Mouse (Mus musculus): ENCODE measurements around the gene S1pr5.
"Not testable (repeated sequence)": the region's sequence is repeated elsewhere in the genome, so short reads cannot be mapped to it uniquely, and the experiment has no call there.

Gene S1pr5

DNA sequence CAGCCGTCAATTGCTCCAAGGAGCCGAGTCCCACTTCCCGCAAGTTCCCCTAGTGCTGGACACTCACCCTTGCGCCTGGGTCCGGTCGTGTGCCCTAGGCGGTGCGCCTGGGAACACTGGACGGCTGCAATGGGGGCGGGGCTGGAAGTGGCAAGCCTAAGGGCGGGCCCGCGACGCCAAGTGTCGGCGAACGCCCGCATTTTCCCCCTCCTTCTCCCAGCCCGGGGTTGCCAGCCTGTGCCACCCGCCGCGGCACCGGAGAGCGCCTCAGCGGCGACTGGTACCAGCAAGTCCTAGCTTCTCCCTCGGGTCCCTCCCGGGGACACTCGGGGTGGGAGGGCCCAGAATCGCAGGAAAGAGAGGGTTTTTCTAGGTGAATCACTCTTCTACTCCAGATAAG is at the start of gene S1pr5:
Gene S1pr5 (minus strand): TSS at position 118 of the 400 bp plus-strand sequence.
- DNase-seq: no peak

DNA sequence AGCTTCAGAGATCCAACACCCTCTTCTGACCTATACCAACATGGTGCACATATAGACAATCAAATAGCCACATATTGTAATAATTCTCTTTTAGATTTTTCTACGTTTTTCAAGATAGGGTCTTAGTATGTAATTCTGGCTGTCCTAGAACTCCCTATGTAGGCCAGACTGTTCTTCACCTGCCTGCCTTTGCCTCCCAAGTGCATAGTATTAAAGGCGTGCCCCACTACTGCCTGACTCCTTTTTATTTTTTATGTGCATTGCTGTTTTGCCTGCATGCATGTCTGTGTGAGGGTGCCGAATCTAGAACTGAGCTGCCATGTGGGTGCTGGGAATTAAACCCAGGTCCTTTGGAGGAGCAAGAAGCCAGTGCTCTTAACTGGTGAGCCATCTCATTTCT is 44.0 kb upstream of the S1pr5 start:
- no peak for DNase-seq

GRCm38 (mm10) chr9:21291868-21292267 is 43.6 kb upstream of the S1pr5 start:
- peak in 1 of 2 experiments; percentile 23 for DNase-seq

DNA sequence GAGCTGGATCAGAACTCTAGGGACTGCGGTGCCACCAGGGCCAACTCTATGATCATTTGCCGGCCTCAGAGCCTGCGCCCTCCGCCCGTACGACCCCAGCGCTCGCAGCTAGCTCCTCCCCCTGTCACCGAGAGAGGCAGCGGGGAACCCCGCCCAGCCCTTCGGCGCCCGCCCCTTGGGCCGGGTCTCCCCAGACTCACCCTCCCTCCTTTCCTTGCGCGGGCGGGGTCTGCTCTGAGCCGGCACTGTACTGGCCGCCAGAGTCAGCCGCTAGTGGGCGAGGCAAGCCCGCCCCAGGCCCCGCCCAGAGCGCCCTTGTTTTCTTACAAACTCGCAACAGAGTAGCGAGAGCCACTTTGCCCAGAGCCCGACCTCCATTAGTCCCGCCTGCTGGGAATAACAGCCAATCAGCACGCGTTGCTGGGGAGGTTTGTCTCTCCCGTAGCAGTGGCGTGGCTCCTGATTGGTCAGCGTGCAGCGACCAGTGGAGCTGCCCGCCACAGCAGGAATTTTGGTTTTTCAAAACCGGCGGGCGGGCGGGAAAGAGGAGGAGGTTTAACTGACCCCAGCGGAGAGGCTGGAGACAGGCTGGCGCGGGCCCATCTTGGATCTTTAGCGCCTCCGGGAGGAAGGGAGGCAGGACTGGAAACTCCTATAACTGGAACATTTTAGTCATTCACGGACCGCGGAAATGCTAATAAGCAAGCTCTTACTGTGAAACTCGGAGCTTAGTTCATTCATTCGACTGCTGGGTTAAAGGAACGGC is 43.0 kb upstream of the S1pr5 start, which contains the start of gene Cdkn2d:
Gene Cdkn2d (minus strand): TSS at position 386 of the 766 bp plus-strand sequence.
- peak; percentile 100 for DNase-seq

DNA sequence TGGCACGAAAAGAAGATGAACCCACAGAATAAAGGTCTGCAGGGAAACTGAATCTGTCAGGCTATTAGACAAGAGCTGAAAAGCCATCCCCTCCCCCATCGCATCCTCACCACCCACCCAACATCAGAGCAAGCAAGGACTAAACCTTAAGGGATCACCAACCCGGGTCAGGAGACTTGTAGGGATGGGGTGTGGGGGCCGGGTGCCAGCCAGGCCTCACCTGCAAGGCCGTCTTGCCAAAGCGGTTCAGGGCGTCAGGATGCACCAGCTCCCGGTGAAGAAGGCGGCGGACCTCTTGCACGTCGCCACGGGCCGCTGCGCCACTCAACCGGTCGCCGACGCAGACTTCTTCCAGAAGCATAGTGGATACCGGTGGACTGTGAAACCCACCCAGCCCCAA is 42.3 kb upstream of the S1pr5 start:
- DNase-seq: no peak

- peak in 1 of 2 experiments; percentile 42 for DNase-seq
Measured at GRCm38 (mm10) chr9:21289337-21289671, 41.1 kb upstream of the S1pr5 start.

GRCm38 (mm10) chr9:21288404-21289336 is 40.4 kb upstream of the S1pr5 start:
- DNase-seq: peak; percentile 58 to 75

GRCm38 (mm10) chr9:21287571-21288402 is 39.5 kb upstream of the S1pr5 start, which contains the start of gene Kri1:
Gene Kri1, minus strand, starts transcription at chr9:21287969.
- DNase-seq: peak; percentile 98 to 100

DNA sequence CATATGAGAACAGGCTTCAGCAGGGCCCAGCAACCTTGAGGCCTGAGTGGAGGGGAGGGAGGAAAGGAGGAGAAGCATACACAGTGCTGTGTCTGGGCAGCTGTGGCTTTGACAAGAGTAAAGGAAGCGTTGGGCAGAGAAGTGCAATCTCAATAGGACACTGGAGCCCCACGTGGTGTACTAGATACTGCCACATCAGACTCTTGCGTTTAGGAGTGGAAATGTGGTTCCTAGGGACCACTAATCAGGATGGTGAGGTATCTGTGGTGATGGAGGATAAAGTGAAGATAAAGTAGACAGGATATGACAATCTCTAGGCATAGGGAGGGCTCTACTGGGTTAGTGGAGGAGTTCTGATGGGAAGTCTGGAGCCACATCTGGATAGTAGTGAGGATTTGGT is 38.5 kb upstream of the S1pr5 start:
- no peak for DNase-seq

DNA sequence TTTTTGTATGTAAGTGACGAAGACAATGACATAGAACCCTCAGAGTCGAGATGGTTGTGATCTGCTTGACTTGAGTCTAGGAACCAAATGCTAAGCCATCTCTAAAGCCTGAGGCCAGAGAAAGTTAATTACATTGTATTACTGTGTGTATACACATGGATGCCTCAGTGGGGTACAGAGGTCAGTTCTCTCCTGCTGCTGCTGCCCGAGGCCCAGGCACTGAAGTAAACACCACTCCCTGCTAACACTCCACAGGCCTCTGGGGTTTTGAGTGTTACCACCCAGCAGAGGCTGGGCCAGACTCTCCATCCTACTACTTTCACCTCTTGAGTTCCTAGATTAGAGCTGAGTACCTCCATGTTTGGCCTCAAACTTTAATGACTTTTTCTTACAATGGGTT is 35.8 kb upstream of the S1pr5 start:
- no peak for DNase-seq

DNA sequence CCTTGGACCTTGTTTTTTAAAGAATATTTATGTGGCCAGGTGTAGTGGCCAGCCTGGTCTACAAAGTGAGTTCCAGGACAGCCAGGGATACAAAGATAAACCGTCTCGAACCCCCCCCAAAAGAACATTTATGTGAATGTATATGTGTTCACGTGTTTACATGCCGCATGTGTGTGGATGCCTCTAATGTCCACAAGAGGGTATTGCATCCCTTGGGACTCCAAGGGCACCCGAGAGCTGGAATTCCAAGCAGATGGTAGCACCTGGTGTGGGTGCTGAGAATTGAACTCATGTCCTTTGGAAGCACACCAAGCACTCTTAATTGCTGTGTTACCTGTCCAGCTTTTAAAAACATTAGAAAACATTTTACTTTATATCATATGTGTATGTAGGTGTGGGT is 35.3 kb upstream of the S1pr5 start:
- no peak for DNase-seq

DNA sequence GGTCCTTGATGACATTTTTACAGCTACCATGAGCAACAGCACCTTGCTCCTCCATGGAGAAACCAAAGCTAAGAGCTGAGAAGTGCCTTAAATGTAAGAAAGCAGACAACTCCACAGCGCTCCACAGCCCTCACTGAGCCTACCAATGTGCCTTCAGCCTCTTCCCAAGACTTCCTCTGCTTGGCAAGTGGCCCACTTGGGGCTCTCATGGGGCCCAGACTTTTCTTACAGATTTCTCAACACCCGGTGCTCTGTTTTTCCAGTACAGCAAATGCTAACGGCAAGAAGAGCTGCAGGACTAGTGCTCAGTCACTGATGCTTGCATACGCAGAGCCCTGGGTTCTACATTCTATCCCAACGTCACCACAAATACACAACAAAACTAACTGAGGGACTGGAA is 29.5 kb upstream of the S1pr5 start:
- no peak for DNase-seq

GRCm38 (mm10) chr9:21276307-21276706 is 28.1 kb upstream of the S1pr5 start:
- no peak for DNase-seq

DNA sequence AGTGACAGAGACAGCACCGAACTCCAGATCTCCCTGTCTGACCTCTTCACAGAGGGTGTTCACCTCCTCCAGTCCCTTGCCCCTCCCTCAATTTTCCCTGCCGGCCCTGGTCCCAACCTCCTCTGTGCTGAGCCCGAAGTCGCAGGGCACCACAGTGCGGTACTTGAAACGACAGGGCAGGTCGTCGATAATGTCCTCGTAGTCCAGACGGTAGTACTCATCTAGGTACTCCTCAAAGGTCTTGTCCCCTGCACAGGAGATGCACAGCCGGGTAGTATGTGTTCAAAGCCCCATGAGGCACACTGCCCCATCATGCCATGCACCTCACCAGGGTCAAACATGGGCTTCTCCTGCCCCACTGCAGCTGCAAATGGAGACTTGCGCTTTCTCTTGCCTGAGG is 27.5 kb upstream of the S1pr5 start:
- no peak for DNase-seq

GRCm38 (mm10) chr9:21275013-21275710 is 26.9 kb upstream of the S1pr5 start:
- DNase-seq: no peak

- DNase-seq: no peak
Measured at GRCm38 (mm10) chr9:21274336-21274735, 26.1 kb upstream of the S1pr5 start.

DNA sequence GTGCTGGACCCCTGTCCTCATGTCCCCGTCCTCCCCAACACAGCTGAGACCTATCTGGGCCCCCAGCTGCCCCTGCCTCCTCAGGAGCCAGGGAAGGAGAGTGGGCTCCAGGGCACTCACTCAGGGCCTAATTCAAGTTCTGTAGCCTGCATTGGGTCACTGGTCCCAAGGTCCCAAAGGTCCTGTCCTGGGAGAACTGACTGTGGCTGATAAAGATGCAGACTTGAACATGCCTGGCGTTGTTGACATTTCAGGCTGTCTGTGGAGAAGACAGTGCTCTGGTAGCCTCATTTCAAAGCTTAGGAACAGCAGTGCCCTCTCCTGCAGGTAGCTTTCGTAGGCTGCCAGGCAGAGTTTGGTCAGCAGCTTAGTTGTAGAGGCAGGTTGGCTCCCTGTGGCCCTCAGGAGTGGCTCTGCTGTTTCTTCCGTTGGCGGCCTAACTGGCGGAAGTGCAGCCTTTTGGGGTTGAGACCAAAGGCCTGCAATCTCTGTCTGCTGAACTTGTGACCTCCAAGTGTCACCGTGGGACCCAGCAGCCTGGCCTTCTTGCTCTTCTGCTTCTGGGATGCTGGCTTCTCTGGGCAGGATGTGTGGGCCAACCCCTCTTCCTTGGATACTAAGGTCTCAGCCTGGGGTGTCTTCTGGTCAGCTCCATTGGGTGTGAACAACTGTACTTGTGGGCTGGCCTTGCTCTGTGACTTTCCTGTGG is 25.4 kb upstream of the S1pr5 start:
- DNase-seq: no peak

- DNase-seq: no peak
Measured at GRCm38 (mm10) chr9:21273094-21273493, 24.9 kb upstream of the S1pr5 start.

- no peak for DNase-seq
Measured at GRCm38 (mm10) chr9:21272391-21272790, 24.1 kb upstream of the S1pr5 start.

DNA sequence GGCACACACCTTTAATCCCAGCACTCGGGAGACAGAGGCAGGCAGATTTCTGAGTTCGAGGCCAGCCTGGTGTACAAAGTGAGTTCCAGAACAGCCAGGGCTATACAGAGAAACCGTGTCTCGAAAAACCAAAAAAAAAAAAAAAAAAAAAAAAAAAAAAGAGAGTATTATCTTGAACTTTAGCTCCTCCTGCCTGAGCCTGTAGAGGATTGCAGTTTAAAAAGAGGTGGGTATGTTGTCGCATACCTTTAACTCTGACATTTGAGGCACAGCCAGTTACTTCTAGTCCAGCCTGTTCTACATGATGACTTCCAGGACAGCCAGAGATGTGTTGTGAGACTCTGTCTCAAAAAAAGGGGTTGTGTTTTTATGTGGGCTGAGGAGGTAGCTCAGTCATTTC is 21.3 kb upstream of the S1pr5 start:
- DNase-seq: not testable (repeated sequence)

GRCm38 (mm10) chr9:21268305-21268704 is 20.1 kb upstream of the S1pr5 start:
- DNase-seq: no peak

DNA sequence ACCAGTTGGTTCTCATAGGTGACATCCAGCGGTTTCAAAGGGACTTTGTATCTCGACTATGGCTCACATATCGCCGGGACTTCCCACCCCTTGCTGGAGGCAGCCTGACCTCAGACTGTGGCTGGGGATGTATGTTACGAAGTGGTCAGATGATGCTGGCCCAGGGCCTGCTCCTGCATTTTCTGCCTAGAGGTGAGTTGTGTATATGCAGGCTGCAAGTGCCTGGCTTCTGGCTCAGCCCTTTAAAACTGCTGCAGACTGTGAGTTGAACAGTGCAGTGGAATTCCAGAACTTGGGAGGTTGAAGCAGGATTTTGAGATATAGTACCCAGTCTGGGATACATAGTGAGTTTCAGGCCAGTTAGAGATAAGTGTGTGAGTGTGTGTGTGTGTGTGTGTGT is 18.6 kb upstream of the S1pr5 start:
- no peak for DNase-seq

Data from thymus, postnatal 36 days (tissue).